Mouse (Mus musculus): Measurements from ENCODE around the gene Srp9.

GRCm38 (mm10) chr1:182110708-182111385 lies 13.7 kb upstream of the Srp9 start:
- no peak for TF ChIP-seq POLR2A (IDR thresholded peaks at IDR 0.05; ENCODE audit: borderline replicate concordance, extremely low read depth, low read depth, low read length)
- TF ChIP-seq CTCF (IDR thresholded peaks at IDR 0.05; ENCODE audit: insufficient read depth, low read length), result no peak

All from lung, adult 2 months (tissue).